Mouse (Mus musculus) thymus, adult 2 months (tissue): Measurements from ENCODE around the gene Catsperg1.

ENCODE experiments used
- CTCF ChIP-seq: fragments of 200-500 bp; IDR thresholded peaks from 2 replicates; pipeline ENCODE4 v1.5.1; 2012; ENCODE audit warnings: mild to moderate bottlenecking, control low read depth, low read length, moderate library complexity, borderline replicate concordance; ENCODE audit not compliant: control insufficient read depth, poor library complexity, insufficient read depth; ENCODE audit errors: extremely low read depth
- POLR2A ChIP-seq: fragments of 200-500 bp; IDR thresholded peaks from 2 replicates; pipeline ENCODE4 v1.6.1; 2012; ENCODE audit warnings: mild to moderate bottlenecking, low read length, control low read depth, moderate library complexity; ENCODE audit not compliant: control insufficient read depth, poor library complexity, insufficient read depth; ENCODE audit errors: extremely low read depth

DNA sequence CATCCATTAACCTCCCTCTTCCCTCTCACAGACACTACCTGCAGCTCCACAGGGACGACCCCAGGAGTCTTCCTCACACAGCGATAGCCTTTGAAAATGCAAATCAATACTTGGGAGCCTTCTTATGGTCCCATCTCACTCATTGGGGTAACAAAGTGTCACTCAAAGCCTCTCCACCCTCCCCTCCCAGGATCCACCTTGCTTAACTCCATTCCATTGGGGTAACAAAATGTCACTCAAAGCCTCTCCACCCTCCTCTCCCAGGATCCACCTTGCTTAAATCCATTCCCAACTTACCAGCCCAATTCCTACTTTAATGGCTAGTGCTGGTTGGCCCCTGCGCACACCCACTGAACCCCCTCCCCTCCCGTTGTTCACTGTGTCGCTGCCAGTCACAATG, 55.6 kb downstream of the Catsperg1 start:
- no peak for TF ChIP-seq CTCF
- no peak for TF ChIP-seq POLR2A
